Mouse (Mus musculus) thymus, postnatal 10 days (tissue): ENCODE data around the gene Dhcr24.

Experiments used
- DNase-seq, 2 experiments: peaks; one replicate each; pipeline ENCODE4 v3.0.0; 2021; ENCODE audit warnings: low spot score in 2 of 2

Gene Dhcr24

GRCm38 (mm10) chr4:106560213-106560845 is 509 bp upstream of the Dhcr24 start:
- DNase-seq = no peak

- DNase-seq = peak in 1 of 2 experiments; percentile 15
Observed at GRCm38 (mm10) chr4:106562006-106562405, 1.2 kb downstream of the Dhcr24 start.

GRCm38 (mm10) chr4:106562837-106563790 is 2.3 kb downstream of the Dhcr24 start:
- DNase-seq = no peak

- DNase-seq = no peak
Observed at GRCm38 (mm10) chr4:106564161-106564560, 3.3 kb downstream of the Dhcr24 start.

GRCm38 (mm10) chr4:106569680-106570079 is 8.8 kb downstream of the Dhcr24 start:
- DNase-seq = no peak

- no peak for DNase-seq
Observed at GRCm38 (mm10) chr4:106571081-106571724, 10.4 kb downstream of the Dhcr24 start.

- DNase-seq = no peak
Observed at GRCm38 (mm10) chr4:106575022-106575421, 14.2 kb downstream of the Dhcr24 start.

- no peak for DNase-seq
Observed at GRCm38 (mm10) chr4:106577511-106577910, 16.7 kb downstream of the Dhcr24 start.

- no peak for DNase-seq
Observed at GRCm38 (mm10) chr4:106581176-106581864, 20.5 kb downstream of the Dhcr24 start.

- DNase-seq = no peak
Observed at GRCm38 (mm10) chr4:106581865-106582204, 21.0 kb downstream of the Dhcr24 start.

- no peak for DNase-seq
Observed at GRCm38 (mm10) chr4:106582428-106583153, 21.8 kb downstream of the Dhcr24 start.

- no peak for DNase-seq
Observed at GRCm38 (mm10) chr4:106584665-106585064, 23.8 kb downstream of the Dhcr24 start.

- DNase-seq = no peak
Observed at GRCm38 (mm10) chr4:106587075-106587474, 26.2 kb downstream of the Dhcr24 start.

- no peak for DNase-seq
Observed at GRCm38 (mm10) chr4:106590142-106590541, 29.3 kb downstream of the Dhcr24 start.

- no peak for DNase-seq
Observed at GRCm38 (mm10) chr4:106590871-106591270, 30.0 kb downstream of the Dhcr24 start.

- no peak for DNase-seq
Observed at GRCm38 (mm10) chr4:106593636-106594035, 32.8 kb downstream of the Dhcr24 start.

GRCm38 (mm10) chr4:106596200-106596599 is 35.4 kb downstream of the Dhcr24 start:
- DNase-seq = no peak

- no peak for DNase-seq
Observed at GRCm38 (mm10) chr4:106597055-106597454, 36.2 kb downstream of the Dhcr24 start.

- DNase-seq = no peak
Observed at GRCm38 (mm10) chr4:106597741-106598140, 36.9 kb downstream of the Dhcr24 start.

- DNase-seq = no peak
Observed at GRCm38 (mm10) chr4:106599415-106599814, 38.6 kb downstream of the Dhcr24 start.

GRCm38 (mm10) chr4:106600770-106601169 is 39.9 kb downstream of the Dhcr24 start:
- no peak for DNase-seq
